Mouse (Mus musculus): ENCODE data around the gene Tpi1. TPM values are rescaled to one million over a fixed set of nuclear protein-coding genes. Genes with fewer than 3 reads are reported as not detected.

Tpi1 gene
- polyA plus RNA-seq, 1 experiment = 74.7 TPM

GRCm38 (mm10) chr6:124779222-124779983, 34.7 kb downstream of the Tpi1 start, which contains the start of gene Lrrc23:
Gene Lrrc23, minus strand, starts transcription at chr6:124779727.
- WGBS = 6% methylated on average over 23 of the region's 23 CpGs
- Histone ChIP-seq H3K27ac (ENCODE audit: insufficient read depth, low read length) (no peak within 1 kb of the TSS), H3K36me3 (ENCODE audit: control insufficient read depth, insufficient read depth, low read length) (no peaks in the 10 kb centered on the region), H3K4me3 (ENCODE audit: extremely low read depth, insufficient read depth, insufficient read length) (peak within 1 kb of the TSS; percentile 47; the same call in 1 of the 2 replicates), H3K27me3 (ENCODE audit: control insufficient read depth, insufficient read depth, low read length) (no peaks in the 10 kb centered on the region), H3K4me1 (ENCODE audit: control insufficient read depth, insufficient read depth, insufficient read length) (peaks cover 12% of the 10 kb centered on the region; the same call in 1 of the 2 replicates)
- TF ChIP-seq CTCF (IDR thresholded peaks at IDR 0.05; ENCODE audit: extremely low read depth, insufficient read depth, insufficient read length, insufficient replicate concordance) (no peak), POLR2A (IDR thresholded peaks at IDR 0.05; ENCODE audit: low read depth, low read length) (no peak)
- DNase-seq (ENCODE audit: low read depth in 1 of 2, low spot score in 2 of 2) = peak; percentile 51 to 64

- DNase-seq (ENCODE audit: low read depth in 1 of 2, low spot score in 2 of 2) = no peak
- H3K36me3 ChIP-seq (ENCODE audit: control insufficient read depth, insufficient read depth, low read length) = no peaks in the 10 kb centered on the region
- 93% methylated on average over 15 of the region's 15 CpGs for WGBS
- TF ChIP-seq POLR2A (IDR thresholded peaks at IDR 0.05; ENCODE audit: low read depth, low read length) = no peak
- no peak for TF ChIP-seq CTCF (IDR thresholded peaks at IDR 0.05; ENCODE audit: extremely low read depth, insufficient read depth, insufficient read length, insufficient replicate concordance)
- H3K4me3 ChIP-seq (ENCODE audit: extremely low read depth, insufficient read depth, insufficient read length) = no peak overlapping the region
- no peak overlapping the region for H3K27ac ChIP-seq (ENCODE audit: insufficient read depth, low read length)
- peaks cover 7% of the 10 kb centered on the region for H3K27me3 ChIP-seq (ENCODE audit: control insufficient read depth, insufficient read depth, low read length)
- H3K4me1 ChIP-seq (ENCODE audit: control insufficient read depth, insufficient read depth, insufficient read length) = peaks cover 9% of the 10 kb centered on the region; the same call in 1 of the 2 replicates
These were observed 43.6 kb downstream of the Tpi1 start for GRCm38 (mm10) chr6:124770511-124770910.

- DNase-seq (ENCODE audit: low read depth in 1 of 2, low spot score in 2 of 2) = no peak
- TF ChIP-seq CTCF (IDR thresholded peaks at IDR 0.05; ENCODE audit: extremely low read depth, insufficient read depth, insufficient read length, insufficient replicate concordance) (no peak), POLR2A (IDR thresholded peaks at IDR 0.05; ENCODE audit: low read depth, low read length) (no peak)
- 64% methylated on average over 7 of the region's 7 CpGs for whole genome bisulfite sequencing
- no peak overlapping the region for H3K4me3 ChIP-seq (ENCODE audit: extremely low read depth, insufficient read depth, insufficient read length)
- peaks cover 9% of the 10 kb centered on the region; the same call in 1 of the 2 replicates for H3K4me1 ChIP-seq (ENCODE audit: control insufficient read depth, insufficient read depth, insufficient read length)
- H3K27ac ChIP-seq (ENCODE audit: insufficient read depth, low read length) = no peak overlapping the region
- peaks cover 7% of the 10 kb centered on the region for H3K27me3 ChIP-seq (ENCODE audit: control insufficient read depth, insufficient read depth, low read length)
- no peaks in the 10 kb centered on the region for H3K36me3 ChIP-seq (ENCODE audit: control insufficient read depth, insufficient read depth, low read length)
These were observed 44.1 kb downstream of the Tpi1 start for GRCm38 (mm10) chr6:124770013-124770412.

- peaks cover 9% of the 10 kb centered on the region; the same call in 1 of the 2 replicates for H3K4me1 ChIP-seq (ENCODE audit: control insufficient read depth, insufficient read depth, insufficient read length)
- no peak for TF ChIP-seq CTCF (IDR thresholded peaks at IDR 0.05; ENCODE audit: extremely low read depth, insufficient read depth, insufficient read length, insufficient replicate concordance)
- no peak for TF ChIP-seq POLR2A (IDR thresholded peaks at IDR 0.05; ENCODE audit: low read depth, low read length)
- peaks cover 7% of the 10 kb centered on the region for H3K27me3 ChIP-seq (ENCODE audit: control insufficient read depth, insufficient read depth, low read length)
- peak within 1 kb of the TSS; percentile 55 for H3K4me3 ChIP-seq (ENCODE audit: extremely low read depth, insufficient read depth, insufficient read length)
- no peaks in the 10 kb centered on the region for H3K36me3 ChIP-seq (ENCODE audit: control insufficient read depth, insufficient read depth, low read length)
- DNase-seq (ENCODE audit: low read depth in 1 of 2, low spot score in 2 of 2) = no peak
- no peak within 1 kb of the TSS for H3K27ac ChIP-seq (ENCODE audit: insufficient read depth, low read length)
- 1% methylated on average over 49 of the region's 54 CpGs for WGBS
These were observed 44.9 kb downstream of the Tpi1 start, which contains the start of gene Eno2 for GRCm38 (mm10) chr6:124769101-124769765. Gene Eno2, minus strand, starts transcription at chr6:124769673.

GRCm38 (mm10) chr6:124768704-124769044, 45.4 kb downstream of the Tpi1 start:
- no peak for DNase-seq (ENCODE audit: low read depth in 1 of 2, low spot score in 2 of 2)
- H3K4me3 ChIP-seq (ENCODE audit: extremely low read depth, insufficient read depth, insufficient read length) = no peak overlapping the region; the same call in 1 of the 2 replicates
- peaks cover 7% of the 10 kb centered on the region for H3K27me3 ChIP-seq (ENCODE audit: control insufficient read depth, insufficient read depth, low read length)
- H3K27ac ChIP-seq (ENCODE audit: insufficient read depth, low read length) = no peak overlapping the region
- WGBS = 5% methylated on average over 9 of the region's 9 CpGs
- TF ChIP-seq POLR2A (IDR thresholded peaks at IDR 0.05; ENCODE audit: low read depth, low read length) (no peak), CTCF (IDR thresholded peaks at IDR 0.05; ENCODE audit: extremely low read depth, insufficient read depth, insufficient read length, insufficient replicate concordance) (no peak)
- H3K4me1 ChIP-seq (ENCODE audit: control insufficient read depth, insufficient read depth, insufficient read length) = peaks cover 9% of the 10 kb centered on the region; the same call in 1 of the 2 replicates
- no peaks in the 10 kb centered on the region for H3K36me3 ChIP-seq (ENCODE audit: control insufficient read depth, insufficient read depth, low read length)

GRCm38 (mm10) chr6:124767920-124768703, 46.0 kb downstream of the Tpi1 start:
- no peak for DNase-seq (ENCODE audit: low read depth in 1 of 2, low spot score in 2 of 2)
- no peak for TF ChIP-seq POLR2A (IDR thresholded peaks at IDR 0.05; ENCODE audit: low read depth, low read length)
- TF ChIP-seq CTCF (IDR thresholded peaks at IDR 0.05; ENCODE audit: extremely low read depth, insufficient read depth, insufficient read length, insufficient replicate concordance) = no peak
- WGBS = 63% methylated on average over 19 of the region's 19 CpGs
- Histone ChIP-seq H3K36me3 (ENCODE audit: control insufficient read depth, insufficient read depth, low read length) (no peaks in the 10 kb centered on the region), H3K4me3 (ENCODE audit: extremely low read depth, insufficient read depth, insufficient read length) (no peak overlapping the region), H3K27ac (ENCODE audit: insufficient read depth, low read length) (no peak overlapping the region), H3K4me1 (ENCODE audit: control insufficient read depth, insufficient read depth, insufficient read length) (peaks cover 9% of the 10 kb centered on the region; the same call in 1 of the 2 replicates), H3K27me3 (ENCODE audit: control insufficient read depth, insufficient read depth, low read length) (peaks cover 7% of the 10 kb centered on the region)

Measured in spleen, adult 2 months (tissue).